Mouse (Mus musculus): Measurements from ENCODE around the gene Sema4g. TPM values are rescaled to one million over a fixed set of nuclear protein-coding genes. Genes with fewer than 3 reads are reported as not detected.
A peak's percentile ranks its signal among the peaks of the same experiment; 100 is the strongest.

Sema4g gene
- total RNA-seq, 4 experiments from 2014 or later = 25.4 to 27.7 (median 26.1) TPM

- DNase-seq (ENCODE audit: low spot score in 2 of 2) = peak; percentile 87 to 89
Observed at GRCm38 (mm10) chr19:45047935-45048643, 59.2 kb downstream of the Sema4g start.

DNA sequence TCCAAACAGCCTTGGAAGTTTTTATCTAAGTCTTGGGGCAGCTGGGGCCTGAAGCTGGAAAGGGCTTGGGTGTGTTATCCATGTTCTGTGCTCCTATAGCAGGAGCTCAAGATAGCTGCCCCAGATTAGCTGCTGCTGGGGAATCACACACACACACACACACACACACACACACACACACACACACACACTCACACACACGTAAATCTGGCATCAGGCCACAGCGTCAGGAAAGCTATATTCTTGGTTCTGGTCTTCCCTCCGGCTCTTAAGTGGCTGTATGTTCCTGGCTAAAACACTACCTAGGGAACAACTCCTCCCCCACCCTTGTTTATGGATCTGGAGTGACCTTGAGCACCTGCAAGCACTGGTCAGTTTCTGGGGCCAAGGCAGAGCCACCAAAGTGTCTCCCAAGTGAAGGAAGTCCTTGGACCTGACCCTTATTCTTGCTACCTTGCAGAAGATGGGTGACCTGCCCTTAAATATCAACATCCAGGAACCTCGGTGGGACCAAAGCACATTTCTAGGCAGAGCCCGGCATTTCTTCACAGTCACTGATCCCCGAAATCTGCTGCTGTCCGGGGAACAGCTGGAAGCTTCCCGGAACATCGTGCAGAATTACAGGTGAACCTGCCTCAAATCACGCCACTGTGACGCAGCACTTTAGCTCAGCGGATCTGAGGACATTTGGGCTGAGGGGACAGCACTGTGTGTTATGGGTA, 59.9 kb downstream of the Sema4g start:
- DNase-seq (ENCODE audit: low spot score in 2 of 2) = peak in 1 of 2 experiments; percentile 22

- DNase-seq (ENCODE audit: low spot score in 2 of 2) = peak in 1 of 2 experiments; percentile 26
Observed at GRCm38 (mm10) chr19:45049523-45049922, 60.6 kb downstream of the Sema4g start.

Other genes starting within 250 kb of the Sema4g start
- under 1 TPM in 2 of 4 experiments, not detected in 2; 0.30 to 0.36 TPM for gene Pax2, start 233.1 kb upstream of the Sema4g start, total RNA-seq (2022)
- 10 to 100 TPM; 37.3 to 50.4 (median 42.3) TPM for gene Slf2, start 58.0 kb upstream of the Sema4g start, total RNA-seq (2022)
- 10 to 100 TPM; 13.3 to 16.3 (median 14.8) TPM for gene Twnk, start 16.6 kb downstream of the Sema4g start, total RNA-seq (2022)
- gene Mrpl43, start 17.3 kb downstream of the Sema4g start, total RNA-seq (2022) = 10 to 100 TPM; 31.8 to 45.4 (median 39.1) TPM
- gene Lzts2, start 25.3 kb downstream of the Sema4g start, total RNA-seq (2022) = 10 to 100 TPM; 31.0 to 38.3 (median 33.3) TPM
- gene Pdzd7, start 56.6 kb downstream of the Sema4g start, total RNA-seq (2022) = 1 to 10 TPM; 3.1 to 3.8 (median 3.4) TPM
- gene Sfxn3, start 58.4 kb downstream of the Sema4g start, total RNA-seq (2022) = 10 to 100 TPM; 93.2 to 96.3 (median 94.1) TPM
- 1 to 10 TPM; 1.7 to 2.6 (median 2.0) TPM for gene Kazald1, start 86.1 kb downstream of the Sema4g start, total RNA-seq (2022)
- gene Tlx1, start 161.6 kb downstream of the Sema4g start, total RNA-seq (2022) = not detected
- not detected for gene Lbx1, start 246.7 kb downstream of the Sema4g start, total RNA-seq (2022)

All from layer of hippocampus, adult 8-10 months (tissue).